8 mouse cellular contexts compared by ENCODE assay signal in the genomic region with DNA sequence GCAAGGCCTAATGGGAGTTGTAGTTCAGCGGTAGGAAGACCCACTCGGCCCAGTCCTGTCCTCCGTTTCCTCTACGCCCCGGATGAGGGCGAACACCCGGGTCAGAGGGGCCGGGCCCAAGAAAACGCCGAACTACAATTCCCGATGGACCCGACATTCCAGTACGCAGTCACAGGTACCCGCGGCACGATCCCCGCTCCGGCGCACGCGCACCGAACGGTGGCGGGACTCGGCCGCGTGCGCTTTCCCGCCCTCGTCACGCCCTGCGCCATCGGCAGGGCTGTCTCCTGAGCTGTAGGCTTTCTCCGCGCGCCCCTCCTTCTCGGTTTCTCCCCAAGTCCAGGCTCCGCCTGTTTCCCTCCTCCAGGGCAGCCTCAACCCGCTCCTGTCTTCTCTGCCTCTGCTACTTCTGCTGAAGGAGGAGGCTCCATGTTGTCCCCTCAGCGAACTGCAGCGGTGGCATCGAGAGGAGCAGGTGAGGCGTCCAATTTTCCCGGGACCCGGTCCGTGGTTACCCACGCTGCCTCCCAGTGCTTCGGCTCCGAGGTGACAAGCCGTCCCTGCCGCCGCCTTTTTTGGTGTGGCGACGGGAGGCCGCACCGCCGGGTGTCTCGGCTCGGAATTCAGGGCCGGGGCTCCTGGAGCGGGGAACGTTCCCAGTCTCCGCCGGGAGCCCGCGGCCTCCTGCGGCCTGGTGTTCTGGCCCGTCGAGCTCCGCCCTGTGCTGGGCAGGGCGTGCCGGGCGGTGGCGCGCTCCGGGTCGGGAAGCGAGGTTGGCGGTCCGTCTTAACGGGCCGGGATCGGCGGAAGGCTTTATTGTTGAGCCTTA. TPM values are rescaled to one million over a fixed set of nuclear protein-coding genes. Genes with fewer than 3 reads are reported as not detected.
DNase-seq lines count a peak whose midpoint lies in the region; TF ChIP-seq lines count a peak whose summit lies in the region.

No protein-coding gene starts in this region.

- peak overlapping the region; percentile 93 for H3K27ac ChIP-seq in gastrocnemius, adult 2 months

- no peaks in the 10 kb centered on the region for H3K9me3 ChIP-seq in megakaryocyte, embryonic 14.5 days

- peaks cover 5% of the 10 kb centered on the region for H3K36me3 ChIP-seq in megakaryocyte, embryonic 14.5 days (replicated peaks; ENCODE audit: low read length)

- DNase-seq in WW6 (ENCODE audit: low read depth, low spot score) = peak; percentile 90
- peak; percentile 89 to 91 for DNase-seq in cerebellum, postnatal 4 days (ENCODE audit: low spot score in 2 of 2)
- peak; percentile 97 for DNase-seq in gastrocnemius, adult 2 months
- DNase-seq in hindlimb bud, embryonic 11.5 days (ENCODE audit: extremely low spot score, low read depth, low spot score) = peak; percentile 76
- DNase-seq in left cerebral cortex, adult 8-10 months (ENCODE audit: low spot score in 2 of 2) = peak; percentile 91 to 98
- DNase-seq in right cerebral cortex, postnatal 10 days (ENCODE audit: low spot score in 2 of 2) = peak; percentile 97 to 98
- DNase-seq in urinary bladder, postnatal 25 days (ENCODE audit: low spot score) = peak; percentile 87

- no peaks in the 10 kb centered on the region for H3K27me3 ChIP-seq in megakaryocyte, embryonic 14.5 days (replicated peaks)

- peak; percentile 39 for TF ChIP-seq CTCF in gastrocnemius, adult 2 months (IDR thresholded peaks at IDR 0.05)

- intact Hi-C loops in gastrocnemius, adult 2 months (cut with DNase I) = no loop called here

- H3K4me3 ChIP-seq in gastrocnemius, adult 2 months = peak overlapping the region; percentile 92
- peak overlapping the region; percentile 98 for H3K4me3 ChIP-seq in megakaryocyte, embryonic 14.5 days (replicated peaks)

- peaks cover 37% of the 10 kb centered on the region for H3K4me1 ChIP-seq in megakaryocyte, embryonic 14.5 days

RNA-seq across cellular contexts. Expression of gene Atl3, which starts 0.6 kb away (rescaled TPM):
- total RNA-seq in gastrocnemius, adult 2 months (2021) = 1 to 10 TPM; 7.8 to 8.5 TPM
- total RNA-seq in left cerebral cortex, adult 8-10 months (2022) = 10 to 100 TPM; 24.0 to 29.8 (median 27.7) TPM
- 0.28 and 1.6 TPM in 2 replicates for polyA plus RNA-seq in megakaryocyte, embryonic 14.5 days (2012; ENCODE audit: insufficient read depth, low replicate concordance)

RNA-seq across cellular contexts. Expression of gene Rtn3, which starts 11.3 kb away (rescaled TPM):
- 10 to 100 TPM; 30.6 to 37.7 TPM for total RNA-seq in gastrocnemius, adult 2 months (2021)
- total RNA-seq in left cerebral cortex, adult 8-10 months (2022) = 100 to 1,000 TPM; 773 to 859 (median 828) TPM
- 30.0 and 59.9 TPM in 2 replicates for polyA plus RNA-seq in megakaryocyte, embryonic 14.5 days (2012; ENCODE audit: insufficient read depth, low replicate concordance)

Comparison
In these comparisons a context has a peak if more than half of its experiments do, and no peak if none do; other contexts are left out.
1. Peak in every context shown above with its lines: DNase-seq, H3K4me3 ChIP-seq and H3K27ac ChIP-seq.
2. RNA of gene Rtn3, which starts 11.3 kb away (total RNA-seq): 773 to 859 TPM in left cerebral cortex, adult 8-10 months; 30.6 to 37.7 TPM in gastrocnemius, adult 2 months; every median in the first group is over 10 times any median in the second.